Mouse (Mus musculus) neutrophil, adult 5-6 weeks (primary cell): Measurements from ENCODE around the gene Ttc14. TPM values are rescaled to one million over a fixed set of nuclear protein-coding genes. Genes with fewer than 3 reads are reported as not detected.
A peak's percentile ranks its signal among the peaks of the same experiment; 100 is the strongest.

Experiments used
- ATAC-seq: fragments of 151-379, 151-347 bp; 2 replicates; pipeline ENCODE4 v1.8.0; 2017; ENCODE audit warnings: mild to moderate bottlenecking, moderate TSS enrichment; ENCODE audit not compliant: insufficient number of reproducible peaks, poor library complexity, low FRiP score, severe bottlenecking; ENCODE audit errors: extremely low read depth
- total RNA-seq: library from RNA; stranded (forward); fragments of 200-1000 nt; gene quantifications from 2 replicates; pipeline ENCODE4 v1.2.3, GENCODE M21; 2017

The Ttc14 gene
- total RNA-seq = 158 and 165 TPM in 2 replicates

DNA sequence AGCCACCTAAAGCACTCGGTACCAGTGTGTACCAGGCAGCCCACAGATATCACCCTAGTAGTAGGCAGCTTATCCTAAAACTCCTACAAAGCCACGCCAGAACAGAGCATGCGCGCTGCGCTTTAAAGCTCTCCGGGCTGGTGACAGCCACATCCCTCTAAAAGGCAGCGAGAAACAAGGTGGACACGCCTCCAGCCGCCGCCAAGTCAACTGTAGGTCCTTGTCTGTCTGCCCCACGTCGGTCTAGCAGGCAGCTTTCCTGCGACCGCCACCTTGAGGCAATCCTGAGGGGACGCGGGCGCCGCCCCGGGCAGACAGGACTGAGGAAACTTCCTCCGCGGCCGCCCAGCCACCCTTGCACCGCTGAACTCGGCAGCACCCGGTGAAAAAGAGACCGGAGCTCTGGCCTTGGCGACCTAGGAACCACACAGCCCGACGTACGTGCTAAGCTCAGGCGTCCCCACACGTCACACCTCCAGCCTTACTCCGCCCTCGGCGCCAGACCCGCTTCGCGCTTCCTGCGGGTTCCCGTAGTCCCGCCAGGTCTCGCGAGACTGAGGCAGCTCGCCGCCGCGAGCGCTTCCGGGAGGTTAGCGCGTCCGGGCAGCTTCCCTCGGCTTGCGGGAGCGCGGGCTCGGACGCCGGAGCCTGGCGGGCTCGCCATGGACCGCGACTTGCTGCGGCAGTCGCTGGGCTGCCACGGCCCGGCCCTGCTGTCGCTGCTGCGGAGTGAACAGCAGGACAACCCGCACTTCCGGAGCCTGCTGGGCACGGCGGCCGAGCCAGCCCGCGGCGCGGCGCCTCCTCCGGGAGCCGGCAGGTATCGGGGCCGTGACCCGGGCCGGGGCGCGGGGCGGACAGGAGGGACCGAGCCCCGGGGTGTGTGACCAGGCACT, at the start of gene Ttc14:
TSS of gene Ttc14 (plus strand) at position 216 of the 896 bp plus-strand sequence.
- ATAC-seq = peak; percentile 97

DNA sequence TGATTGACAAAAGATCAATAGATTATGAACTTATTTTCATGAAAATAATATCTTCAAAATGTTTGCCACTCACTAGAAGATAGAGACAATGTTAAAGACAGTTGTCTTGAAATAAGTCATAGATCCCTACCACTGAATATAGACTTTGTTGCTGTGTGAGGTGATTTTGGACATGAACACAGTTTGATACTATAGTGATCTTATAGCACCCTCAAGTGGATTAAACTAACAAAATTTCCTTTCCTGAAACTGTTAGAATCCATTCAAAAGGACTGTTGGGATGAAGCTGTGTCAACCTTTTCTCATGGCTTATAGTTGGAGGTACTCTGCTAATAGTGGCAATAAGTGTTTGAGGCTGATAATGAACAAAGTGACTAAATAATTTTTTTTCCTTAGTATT, 8.7 kb upstream of the Ttc14 start:
- 0 out of 2 replicates have a peak, but pooled peaks have one; percentile 19 for ATAC-seq

DNA sequence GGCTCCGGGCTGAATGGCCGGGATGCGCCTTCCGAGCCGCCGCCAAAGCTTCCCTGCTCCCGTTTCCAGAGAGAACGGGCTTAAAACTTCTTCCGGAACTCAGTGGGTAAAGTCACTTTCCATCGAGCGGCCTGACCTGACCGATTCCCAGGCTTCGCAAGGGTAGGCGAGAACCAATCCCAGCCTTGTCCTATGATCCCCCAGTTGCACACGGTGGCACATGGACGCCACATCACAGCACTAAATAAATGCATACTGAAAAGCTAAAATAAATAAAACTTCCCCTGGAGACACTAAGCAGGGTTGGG, 835 bp downstream of the Ttc14 start:
- no peak for ATAC-seq

- no peak for ATAC-seq
Observed at GRCm38 (mm10) chr3:33807151-33807550, 7.5 kb downstream of the Ttc14 start.

GRCm38 (mm10) chr3:33824135-33824946, 24.7 kb downstream of the Ttc14 start:
- peak; percentile 73 for ATAC-seq

DNA sequence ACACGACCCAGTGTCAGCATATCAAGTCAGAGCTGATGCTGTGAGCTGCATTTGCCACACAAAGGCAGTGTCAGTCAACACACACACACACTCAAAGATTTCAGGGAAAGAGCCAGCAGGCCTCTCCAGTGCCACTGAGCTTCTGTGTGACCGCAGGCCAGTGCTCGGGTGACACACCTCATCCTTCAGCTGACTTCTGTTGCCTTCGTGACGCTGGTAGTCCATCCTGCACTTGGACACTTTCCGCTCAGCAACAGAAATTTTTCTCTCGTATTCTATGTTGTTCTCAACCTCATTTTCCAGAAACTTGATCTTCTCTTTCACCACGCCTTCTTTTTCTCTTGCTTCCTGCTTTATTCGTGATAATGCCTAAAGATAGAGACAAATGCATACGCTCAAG, 32.7 kb downstream of the Ttc14 start:
- ATAC-seq = no peak

- no peak for ATAC-seq
Observed at GRCm38 (mm10) chr3:33836576-33836975, 36.9 kb downstream of the Ttc14 start.

GRCm38 (mm10) chr3:33838877-33839276, 39.2 kb downstream of the Ttc14 start:
- ATAC-seq = no peak

DNA sequence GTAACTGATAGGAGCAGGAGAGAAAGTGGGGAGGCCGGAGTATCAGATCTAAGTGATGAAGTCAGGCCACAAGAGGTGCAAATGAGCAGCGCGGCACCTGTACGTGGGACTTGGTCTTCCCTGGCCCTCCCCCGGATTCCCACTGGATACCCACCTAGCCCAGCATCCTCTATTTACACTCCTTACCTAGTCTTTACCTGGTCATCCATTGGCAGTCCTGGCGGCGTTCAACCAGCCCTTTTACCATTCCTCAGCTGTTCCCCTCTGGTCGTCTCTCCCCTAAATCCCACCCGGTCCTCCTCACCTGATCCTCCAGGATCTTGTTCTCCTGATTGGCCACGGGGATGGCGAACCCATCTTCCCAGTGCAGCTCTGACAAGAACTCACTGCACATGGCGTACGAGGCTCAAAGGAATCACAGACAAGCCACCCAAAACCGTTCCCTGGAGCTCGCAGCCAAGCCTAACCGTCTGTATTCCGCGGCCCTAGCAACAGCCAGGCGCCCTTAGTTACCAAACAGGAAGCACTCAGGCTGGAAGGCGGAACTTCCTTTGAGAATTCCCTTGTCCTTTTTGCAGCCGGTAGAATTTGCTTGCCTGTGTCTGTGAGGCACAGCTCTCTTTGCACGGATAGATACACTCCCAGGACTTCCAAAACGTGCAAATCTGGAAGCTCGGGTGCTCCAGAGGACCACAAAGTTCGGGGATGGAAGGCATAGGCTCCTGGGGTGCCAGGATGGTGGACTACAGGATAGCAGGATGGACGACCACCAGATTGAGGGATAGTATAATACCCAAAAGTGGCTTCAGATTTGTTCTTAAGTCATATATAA, 44.4 kb downstream of the Ttc14 start, which contains the start of gene Ccdc39:
TSS of gene Ccdc39 (minus strand) at position 510 of the 832 bp plus-strand sequence.
- no peak for ATAC-seq

GRCm38 (mm10) chr3:33846639-33847038, 47.0 kb downstream of the Ttc14 start:
- ATAC-seq = no peak

GRCm38 (mm10) chr3:33850856-33851255, 51.2 kb downstream of the Ttc14 start:
- ATAC-seq = no peak

DNA sequence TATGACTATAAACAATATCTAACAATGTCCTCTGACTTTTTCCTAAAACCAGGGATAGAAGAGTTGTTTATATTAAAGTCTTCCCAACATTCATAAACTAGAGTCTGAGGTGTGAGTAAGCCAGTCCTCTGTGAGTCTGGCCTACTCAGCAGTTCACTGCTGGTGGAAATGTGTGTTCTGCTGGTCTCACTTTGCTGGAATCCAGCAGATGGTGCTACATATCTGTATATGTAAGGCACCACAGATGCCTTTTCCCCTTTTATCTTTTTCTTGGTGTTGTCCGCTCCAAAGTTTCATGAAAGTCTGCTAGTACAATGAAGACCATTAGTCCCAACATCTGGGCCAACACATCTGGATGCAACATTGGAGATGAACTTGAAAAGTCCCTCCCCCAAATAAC, 53.4 kb downstream of the Ttc14 start:
- ATAC-seq = no peak

DNA sequence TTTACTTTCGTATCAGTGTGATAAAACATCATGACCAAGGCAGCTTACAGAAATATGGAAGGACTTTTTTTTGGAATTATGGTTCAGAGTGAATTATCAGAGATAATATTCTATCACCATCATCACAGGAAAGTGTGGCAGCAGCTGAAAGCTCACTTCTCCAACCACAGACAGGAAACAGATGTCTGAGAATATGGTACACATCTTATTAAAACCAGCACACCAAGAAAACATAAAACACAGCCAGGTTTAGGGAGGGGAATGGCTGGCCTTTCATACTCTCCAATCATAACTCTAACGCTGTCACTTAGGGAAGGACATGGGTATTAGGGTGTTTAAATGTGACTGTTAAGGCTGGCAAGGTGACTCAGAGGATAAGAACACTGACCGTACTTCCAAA, 59.3 kb downstream of the Ttc14 start:
- no peak for ATAC-seq

DNA sequence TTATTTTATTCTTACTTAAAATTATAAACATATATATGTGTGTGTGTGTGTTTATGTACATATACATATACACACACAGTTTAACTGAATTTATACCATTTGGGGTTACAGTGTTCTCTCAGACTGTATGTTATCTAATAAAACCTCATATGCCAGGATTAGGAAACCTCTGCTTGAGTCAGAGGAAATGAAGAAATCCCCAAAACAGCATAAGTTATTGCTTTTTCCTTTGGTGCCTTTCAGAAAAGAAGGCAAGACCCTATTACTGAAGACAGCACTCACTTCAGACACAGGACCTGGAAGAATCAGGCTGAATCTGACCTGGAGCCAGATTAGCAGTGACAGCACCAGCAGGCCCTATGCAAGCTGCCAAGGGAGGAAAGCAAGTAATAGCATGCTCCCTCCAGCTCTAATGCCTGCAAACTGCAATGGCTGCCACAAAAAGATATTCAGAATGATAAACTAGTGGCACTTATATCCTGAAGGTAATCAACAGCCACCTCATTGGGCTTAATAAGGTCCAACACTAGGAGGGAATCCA, 64.4 kb downstream of the Ttc14 start:
- ATAC-seq = no peak

Other genes starting within 250 kb of the Ttc14 start
- 0.12 TPM in 1 of 2 replicates, not detected in the other for gene Ccdc39, start 44.5 kb downstream of the Ttc14 start, total RNA-seq
- gene Fxr1, start 220.1 kb downstream of the Ttc14 start, total RNA-seq = 148 and 169 TPM in 2 replicates